Mouse (Mus musculus) E14TG2a.4 (cell line): ENCODE results near the gene Hecw1.

Experiments used
- CTCF ChIP-seq: conservative IDR thresholded peaks from 2 replicates; pipeline ENCODE4 v1.5.1; 2014; ENCODE audit warnings: low read length
- NANOG ChIP-seq: IDR thresholded peaks from 2 replicates; pipeline ENCODE4 v1.6.1; 2014; ENCODE audit warnings: borderline replicate concordance, low read length, mixed read lengths

GRCm38 (mm10) chr13:14439540-14439939 lies 83.5 kb downstream of the Hecw1 start:
- TF ChIP-seq CTCF (no peak), NANOG (peak; percentile 85; the same call in 1 of the 2 replicates)
